Mouse (Mus musculus) stomach, postnatal 0 days (tissue): ENCODE data around the gene Sap18b. TPM values are rescaled to one million over a fixed set of nuclear protein-coding genes. Genes with fewer than 3 reads are reported as not detected.

Source experiments
- ATAC-seq: fragments of 200-750 bp; cut with Nextera tagmentation; 2 replicates; pipeline ENCODE4 v1.8.0; 2017; ENCODE audit not compliant: low FRiP score, low TSS enrichment
- DNase-seq: peaks from one replicate; pipeline ENCODE4 v3.0.0-alpha.2; 2016; ENCODE audit warnings: low spot score
- H3K27ac ChIP-seq: fragments of 300-500 bp; sonication (generic); replicated peaks from 2 replicates; pipeline ENCODE4 v1.5.1; 2014; ENCODE audit warnings: mild to moderate bottlenecking, control low read depth
- H3K27me3 ChIP-seq: fragments of 300-500 bp; sonication (generic); 2 replicates; pipeline ENCODE4 v1.6.1; 2014; ENCODE audit warnings: low read length; ENCODE audit not compliant: control insufficient read depth, insufficient read depth
- H3K36me3 ChIP-seq: fragments of 300-500 bp; sonication (generic); 2 replicates; pipeline ENCODE4 v1.6.1; 2014; ENCODE audit warnings: low read length, mixed read lengths; ENCODE audit not compliant: control insufficient read depth, insufficient read depth
- H3K4me1 ChIP-seq: fragments of 300-500 bp; sonication (generic); replicated peaks from 2 replicates; pipeline ENCODE4 v1.6.1; 2014; ENCODE audit warnings: antibody characterized with exemption; ENCODE audit not compliant: control insufficient read depth, insufficient read depth
- H3K4me2 ChIP-seq: fragments of 300-500 bp; sonication (generic); replicated peaks from 2 replicates; pipeline ENCODE4 v1.6.1; 2014; ENCODE audit warnings: low read depth, mild to moderate bottlenecking, control low read depth, moderate library complexity
- H3K4me3 ChIP-seq: fragments of 300-500 bp; sonication (generic); 2 replicates; pipeline ENCODE4 v1.5.1; 2014; ENCODE audit warnings: low read depth, low read length, control low read depth
- H3K9ac ChIP-seq: fragments of 300-500 bp; sonication (generic); 2 replicates; pipeline ENCODE4 v1.6.1; 2014; ENCODE audit warnings: mild to moderate bottlenecking, low read length, control low read depth, mixed read lengths
- H3K9me3 ChIP-seq: fragments of 300-500 bp; sonication (generic); 2 replicates; pipeline ENCODE4 v1.6.1; 2016; ENCODE audit warnings: low read length; ENCODE audit not compliant: control insufficient read depth
- CTCF ChIP-seq: IDR thresholded peaks from 2 replicates; pipeline ENCODE4 v1.5.1; 2016; ENCODE audit warnings: antibody characterized with exemption, low read depth, mild to moderate bottlenecking, moderate library complexity
- EP300 ChIP-seq: optimal IDR thresholded peaks from 2 replicates; pipeline ENCODE3; 2016; ENCODE audit warnings: antibody characterized with exemption
- WGBS: fragments of 180-500 bp; shearing (Covaris S2); extraction: QIAGEN DNeasy Blood & Tissue Kit; methylation state at CpG from one replicate; pipeline ENCODE4 v1.1.7; 2014; 5-methylcytosine and 5-hydroxymethylcytosine counted together
- polyA plus RNA-seq: library from polyadenylated mRNA; unstranded; fragments of >200 nt; fragmentation: Nextera tagmentation; extraction: Ambion mirVana; gene quantifications from 2 replicates; pipeline ENCODE4 v1.2.1, GENCODE M21; 2015

Sap18b gene
- polyA plus RNA-seq, 1 experiment from 2014 or later, result 333 TPM

- H3K4me2 ChIP-seq, result no peak overlapping the region
- DNase-seq, result no peak
- H3K9me3 ChIP-seq, result no peaks in the 10 kb centered on the region
- no peak overlapping the region for H3K9ac ChIP-seq
- H3K36me3 ChIP-seq, result peaks cover 3% of the 10 kb centered on the region; the same call in 1 of the 2 replicates
- 88% methylated on average over 6 of the region's 6 CpGs for WGBS
- no peak for TF ChIP-seq EP300
- TF ChIP-seq CTCF, result no peak
- H3K4me3 ChIP-seq, result no peak overlapping the region
- no peaks in the 10 kb centered on the region for H3K4me1 ChIP-seq
- H3K27ac ChIP-seq, result no peak overlapping the region
- no peaks in the 10 kb centered on the region for H3K27me3 ChIP-seq
- ATAC-seq, result no peak
Measured at GRCm38 (mm10) chr8:95799117-95799516, 26.0 kb upstream of the Sap18b start.

- no peak overlapping the region for H3K27ac ChIP-seq
- H3K4me3 ChIP-seq, result no peak overlapping the region
- ATAC-seq (no peak), DNase-seq (no peak)
- TF ChIP-seq CTCF, result no peak
- no peaks in the 10 kb centered on the region for H3K27me3 ChIP-seq
- H3K4me1 ChIP-seq, result no peaks in the 10 kb centered on the region
- no peaks in the 10 kb centered on the region for H3K9me3 ChIP-seq
- H3K9ac ChIP-seq, result no peak overlapping the region
- WGBS, result 94% methylated on average over 1 of the region's 1 CpGs
- no peak overlapping the region for H3K4me2 ChIP-seq
- peaks cover 3% of the 10 kb centered on the region; the same call in 1 of the 2 replicates for H3K36me3 ChIP-seq
Measured at GRCm38 (mm10) chr8:95799891-95800290, 25.3 kb upstream of the Sap18b start.

GRCm38 (mm10) chr8:95800353-95800752 lies 24.8 kb upstream of the Sap18b start:
- WGBS, result 73% methylated on average over 3 of the region's 3 CpGs
- no peaks in the 10 kb centered on the region for H3K9me3 ChIP-seq
- H3K4me3 ChIP-seq, result no peak overlapping the region
- H3K9ac ChIP-seq, result no peak overlapping the region
- TF ChIP-seq CTCF (no peak), EP300 (no peak)
- peaks cover 3% of the 10 kb centered on the region; the same call in 1 of the 2 replicates for H3K36me3 ChIP-seq
- H3K27ac ChIP-seq, result no peak overlapping the region
- ATAC-seq, result no peak
- no peaks in the 10 kb centered on the region for H3K27me3 ChIP-seq
- H3K4me1 ChIP-seq, result no peaks in the 10 kb centered on the region
- H3K4me2 ChIP-seq, result no peak overlapping the region
- DNase-seq, result no peak

GRCm38 (mm10) chr8:95801476-95802064 lies 23.6 kb upstream of the Sap18b start:
- 96% methylated on average over 1 of the region's 1 CpGs for WGBS
- TF ChIP-seq CTCF (no peak), EP300 (no peak)
- Histone ChIP-seq H3K9me3 (no peaks in the 10 kb centered on the region), H3K4me3 (no peak overlapping the region), H3K9ac (no peak overlapping the region), H3K27ac (no peak overlapping the region), H3K4me2 (no peak overlapping the region), H3K36me3 (peaks cover 3% of the 10 kb centered on the region; the same call in 1 of the 2 replicates), H3K4me1 (no peaks in the 10 kb centered on the region), H3K27me3 (no peaks in the 10 kb centered on the region)
- DNase-seq (no peak), ATAC-seq (no peak)

- Histone ChIP-seq H3K36me3 (peaks cover 3% of the 10 kb centered on the region; the same call in 1 of the 2 replicates), H3K27ac (no peak overlapping the region), H3K27me3 (no peaks in the 10 kb centered on the region), H3K4me2 (no peak overlapping the region), H3K9me3 (no peaks in the 10 kb centered on the region), H3K4me3 (no peak overlapping the region), H3K9ac (no peak overlapping the region), H3K4me1 (no peaks in the 10 kb centered on the region)
- WGBS, result 77% methylated on average over 8 of the region's 8 CpGs
- DNase-seq, result no peak
- TF ChIP-seq EP300, result no peak
- TF ChIP-seq CTCF, result no peak
- ATAC-seq, result no peak
Measured at GRCm38 (mm10) chr8:95802231-95802630, 22.9 kb upstream of the Sap18b start.

GRCm38 (mm10) chr8:95805482-95805881 lies 19.7 kb upstream of the Sap18b start:
- H3K27me3 ChIP-seq, result no peaks in the 10 kb centered on the region
- H3K4me3 ChIP-seq, result peak overlapping the region; percentile 99; the same call in 1 of the 2 replicates
- no peaks in the 10 kb centered on the region for H3K36me3 ChIP-seq
- ATAC-seq (no peak), DNase-seq (peak; percentile 44)
- peak overlapping the region; percentile 98; the same call in 1 of the 2 replicates for H3K9ac ChIP-seq
- no peaks in the 10 kb centered on the region for H3K4me1 ChIP-seq
- no peaks in the 10 kb centered on the region for H3K9me3 ChIP-seq
- H3K4me2 ChIP-seq, result peak overlapping the region; percentile 88
- 31% methylated on average over 2 of the region's 2 CpGs for WGBS
- no peak for TF ChIP-seq CTCF
- no peak for TF ChIP-seq EP300
- no peak overlapping the region for H3K27ac ChIP-seq
